Mouse (Mus musculus): Measurements from ENCODE around the gene Rce1. TPM values are rescaled to one million over a fixed set of nuclear protein-coding genes. Genes with fewer than 3 reads are reported as not detected.

The Rce1 gene
- total RNA-seq, 4 experiments from 2014 or later, result 22.7 to 26.4 (median 22.7) TPM

Small RNA genes within 50 kb of the gene (microRNA-seq; reads per million reads assigned to microRNA genes)
- 6.1 to 6.7 reads per million in 2 experiments for gene Mir6986

Other genes with a start within 250 kb of the Rce1 start
- 10 to 100 TPM; 79.2 to 87.3 (median 84.4) TPM for gene Kdm2a, start 227.4 kb downstream of the Rce1 start, total RNA-seq (2022)
- gene Rhod, start 186.2 kb downstream of the Rce1 start, total RNA-seq (2022), result 1 to 10 TPM in 1 of 4 experiments, under 1 TPM in 3; 0.74 to 1.1 (median 0.85) TPM
- 10 to 100 TPM; 29.2 to 31.3 (median 30.2) TPM for gene Syt12, start 148.2 kb downstream of the Rce1 start, total RNA-seq (2022)
- not detected for gene 2010003K11Rik, start 127.1 kb downstream of the Rce1 start, total RNA-seq (2022)
- 10 to 100 TPM; 64.5 to 72.7 (median 68.1) TPM for gene Pcx, start 115.2 kb downstream of the Rce1 start, total RNA-seq (2022)
- 10 to 100 TPM; 31.0 to 34.7 (median 32.0) TPM for gene Lrfn4, start 10.0 kb downstream of the Rce1 start, total RNA-seq (2022)
- 1 to 10 TPM; 1.2 to 2.0 (median 1.8) TPM for gene Gm960, start 73.0 kb upstream of the Rce1 start, total RNA-seq (2022)
- 100 to 1,000 TPM; 475 to 555 (median 513) TPM for gene Sptbn2, start 85.5 kb upstream of the Rce1 start, total RNA-seq (2022)
- gene Rbm4b, start 130.9 kb upstream of the Rce1 start, total RNA-seq (2022), result 10 to 100 TPM; 14.6 to 20.0 (median 17.2) TPM
- gene Rbm4, start 168.3 kb upstream of the Rce1 start, total RNA-seq (2022), result 10 to 100 TPM; 79.4 to 87.1 (median 84.8) TPM
- gene Gm21992, start 186.0 kb upstream of the Rce1 start, total RNA-seq (2022), result 10 to 100 TPM; 22.5 to 29.2 (median 26.0) TPM
- gene Rbm14, start 186.0 kb upstream of the Rce1 start, total RNA-seq (2022), result 10 to 100 TPM; 45.5 to 60.9 (median 54.8) TPM
- 10 to 100 TPM; 30.9 to 44.4 (median 38.5) TPM for gene Ccs, start 213.7 kb upstream of the Rce1 start, total RNA-seq (2022)
- 1 to 10 TPM; 2.1 to 2.8 (median 2.4) TPM for gene Ccdc87, start 213.7 kb upstream of the Rce1 start, total RNA-seq (2022)
- 100 to 1,000 TPM; 110 to 126 (median 119) TPM for gene Ctsf, start 229.5 kb upstream of the Rce1 start, total RNA-seq (2022)